Mouse (Mus musculus): ENCODE results near the gene Mlf2. TPM values are rescaled to one million over a fixed set of nuclear protein-coding genes. Genes with fewer than 3 reads are reported as not detected.

The Mlf2 gene
- polyA plus RNA-seq, 1 experiment from 2014 or later: 546 TPM

Other genes with a start within 250 kb of the Mlf2 start
- 159 and 161 TPM in 2 replicates for gene Emg1, start 219.2 kb upstream of the Mlf2 start, polyA plus RNA-seq (2016; fragmentation: Nextera tagmentation; extraction: Ambion mirVana)
- gene Phb2, start 219.1 kb upstream of the Mlf2 start, polyA plus RNA-seq (2016; fragmentation: Nextera tagmentation; extraction: Ambion mirVana): 312 and 315 TPM in 2 replicates
- gene Ptpn6, start 192.7 kb upstream of the Mlf2 start, polyA plus RNA-seq (2016; fragmentation: Nextera tagmentation; extraction: Ambion mirVana): 4.8 and 6.6 TPM in 2 replicates
- gene Grcc10, start 190.0 kb upstream of the Mlf2 start, polyA plus RNA-seq (2016; fragmentation: Nextera tagmentation; extraction: Ambion mirVana): 527 and 552 TPM in 2 replicates
- not detected in 2 replicates for gene Gm45234, start 175.4 kb upstream of the Mlf2 start, polyA plus RNA-seq (2016; fragmentation: Nextera tagmentation; extraction: Ambion mirVana)
- 16.8 and 17.4 TPM in 2 replicates for gene Atn1, start 174.9 kb upstream of the Mlf2 start, polyA plus RNA-seq (2016; fragmentation: Nextera tagmentation; extraction: Ambion mirVana)
- gene Eno2, start 161.7 kb upstream of the Mlf2 start, polyA plus RNA-seq (2016; fragmentation: Nextera tagmentation; extraction: Ambion mirVana): 25.2 and 27.8 TPM in 2 replicates
- gene Lrrc23, start 151.7 kb upstream of the Mlf2 start, polyA plus RNA-seq (2016; fragmentation: Nextera tagmentation; extraction: Ambion mirVana): 0.68 and 0.85 TPM in 2 replicates
- gene Spsb2, start 122.7 kb upstream of the Mlf2 start, polyA plus RNA-seq (2016; fragmentation: Nextera tagmentation; extraction: Ambion mirVana): 8.2 and 8.5 TPM in 2 replicates
- 461 and 485 TPM in 2 replicates for gene Tpi1, start 117.1 kb upstream of the Mlf2 start, polyA plus RNA-seq (2016; fragmentation: Nextera tagmentation; extraction: Ambion mirVana)
- 203 TPM in 2 replicates for gene Usp5, start 101.9 kb upstream of the Mlf2 start, polyA plus RNA-seq (2016; fragmentation: Nextera tagmentation; extraction: Ambion mirVana)
- 115 and 124 TPM in 2 replicates for gene Cdca3, start 101.8 kb upstream of the Mlf2 start, polyA plus RNA-seq (2016; fragmentation: Nextera tagmentation; extraction: Ambion mirVana)
- gene Gnb3, start 91.1 kb upstream of the Mlf2 start, polyA plus RNA-seq (2016; fragmentation: Nextera tagmentation; extraction: Ambion mirVana): 0.50 and 0.52 TPM in 2 replicates
- 27.2 and 28.4 TPM in 2 replicates for gene P3h3, start 73.6 kb upstream of the Mlf2 start, polyA plus RNA-seq (2016; fragmentation: Nextera tagmentation; extraction: Ambion mirVana)
- gene Gpr162, start 67.4 kb upstream of the Mlf2 start, polyA plus RNA-seq (2016; fragmentation: Nextera tagmentation; extraction: Ambion mirVana): 14.7 and 16.3 TPM in 2 replicates
- gene Cd4, start 43.2 kb upstream of the Mlf2 start, polyA plus RNA-seq (2016; fragmentation: Nextera tagmentation; extraction: Ambion mirVana): 0.06 TPM in 1 of 2 replicates, not detected in the other
- 1.8 and 2.2 TPM in 2 replicates for gene Lag3, start 19.7 kb upstream of the Mlf2 start, polyA plus RNA-seq (2016; fragmentation: Nextera tagmentation; extraction: Ambion mirVana)
- 718 and 773 TPM in 2 replicates for gene Ptms, start 11.3 kb upstream of the Mlf2 start, polyA plus RNA-seq (2016; fragmentation: Nextera tagmentation; extraction: Ambion mirVana)
- 91.5 and 99.8 TPM in 2 replicates for gene Cops7a, start 34.2 kb downstream of the Mlf2 start, polyA plus RNA-seq (2016; fragmentation: Nextera tagmentation; extraction: Ambion mirVana)
- 9.8 and 10.0 TPM in 2 replicates for gene Pianp, start 65.3 kb downstream of the Mlf2 start, polyA plus RNA-seq (2016; fragmentation: Nextera tagmentation; extraction: Ambion mirVana)
- 17.0 and 19.1 TPM in 2 replicates for gene Zfp384, start 77.8 kb downstream of the Mlf2 start, polyA plus RNA-seq (2016; fragmentation: Nextera tagmentation; extraction: Ambion mirVana)
- 151 and 156 TPM in 2 replicates for gene Ing4, start 108.4 kb downstream of the Mlf2 start, polyA plus RNA-seq (2016; fragmentation: Nextera tagmentation; extraction: Ambion mirVana)
- 15.1 and 15.3 TPM in 2 replicates for gene Acrbp, start 118.3 kb downstream of the Mlf2 start, polyA plus RNA-seq (2016; fragmentation: Nextera tagmentation; extraction: Ambion mirVana)
- 0.32 and 0.54 TPM in 2 replicates for gene Lpar5, start 136.5 kb downstream of the Mlf2 start, polyA plus RNA-seq (2016; fragmentation: Nextera tagmentation; extraction: Ambion mirVana)
- gene Chd4, start 164.6 kb downstream of the Mlf2 start, polyA plus RNA-seq (2016; fragmentation: Nextera tagmentation; extraction: Ambion mirVana): 115 and 121 TPM in 2 replicates
- 53.9 and 56.3 TPM in 2 replicates for gene Nop2, start 200.5 kb downstream of the Mlf2 start, polyA plus RNA-seq (2016; fragmentation: Nextera tagmentation; extraction: Ambion mirVana)
- gene Iffo1, start 213.9 kb downstream of the Mlf2 start, polyA plus RNA-seq (2016; fragmentation: Nextera tagmentation; extraction: Ambion mirVana): 21.9 and 22.6 TPM in 2 replicates
- 1,605 and 1,721 TPM in 2 replicates for gene Gapdh, start 235.1 kb downstream of the Mlf2 start, polyA plus RNA-seq (2016; fragmentation: Nextera tagmentation; extraction: Ambion mirVana)